Mouse (Mus musculus): ENCODE results near the gene Esrra. TPM values are rescaled to one million over a fixed set of nuclear protein-coding genes. Genes with fewer than 3 reads are reported as not detected.
"Not testable (repeated sequence)": the region's sequence is repeated elsewhere in the genome, so short reads cannot be mapped to it uniquely, and the experiment has no call there.

Esrra gene
- total RNA-seq, 2 experiments from 2014 or later, result 10.7 to 15.5 TPM

DNA sequence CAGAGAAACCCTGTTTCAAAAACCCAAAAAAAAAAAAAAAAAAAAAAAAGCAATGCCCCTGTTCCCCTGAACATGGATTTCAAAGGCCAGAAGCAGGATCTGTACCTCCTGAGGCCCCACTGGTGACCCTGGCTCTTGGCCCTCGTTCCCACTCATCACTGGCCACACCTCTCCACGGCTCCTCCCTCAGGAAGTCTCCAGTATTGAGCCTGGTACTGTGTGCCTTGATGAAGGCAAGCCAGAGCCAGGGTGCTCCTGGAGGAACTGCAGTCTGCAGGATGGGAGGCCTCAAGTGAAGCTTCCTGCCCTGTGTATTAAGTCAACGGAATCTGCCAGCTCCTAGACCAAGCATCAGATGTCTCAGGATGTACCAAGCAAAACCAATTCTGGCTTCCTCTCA lies 15.4 kb downstream of the Esrra start:
- no peak for ATAC-seq (replicated peaks; ENCODE audit: poor library complexity, severe bottlenecking)

DNA sequence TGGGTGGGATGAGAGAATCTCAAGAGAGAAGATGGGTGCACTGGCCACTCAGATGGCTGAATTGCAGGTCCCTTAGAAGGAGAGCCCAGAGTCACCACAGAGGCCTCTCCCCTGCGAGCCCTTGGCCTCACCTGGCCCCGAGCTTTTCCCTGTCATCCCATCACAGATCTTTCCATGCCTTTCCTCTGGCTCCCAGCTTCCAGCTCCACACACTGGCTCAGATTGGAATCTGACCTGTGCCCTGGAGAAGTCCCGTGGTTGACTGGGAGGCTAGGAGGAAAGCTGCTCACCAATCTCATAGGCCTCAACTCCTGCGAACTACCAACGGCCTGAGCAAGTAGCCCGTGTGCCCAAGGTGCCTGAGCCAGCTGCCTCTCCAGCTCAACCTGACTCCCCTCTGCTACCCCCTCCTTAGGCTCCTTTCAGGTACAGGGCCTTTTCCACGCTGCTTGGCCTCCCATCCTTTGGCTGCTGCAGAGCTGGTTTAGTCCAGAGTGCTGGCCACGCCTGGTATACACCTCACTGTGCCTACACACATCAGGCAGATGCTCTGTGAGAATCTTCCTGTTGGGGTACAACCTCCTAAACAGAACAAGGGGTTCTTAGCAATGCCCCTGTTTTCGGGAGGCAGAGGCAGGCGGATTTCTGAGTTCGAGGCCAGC lies 16.0 kb downstream of the Esrra start:
- ATAC-seq (replicated peaks; ENCODE audit: poor library complexity, severe bottlenecking), result no peak

DNA sequence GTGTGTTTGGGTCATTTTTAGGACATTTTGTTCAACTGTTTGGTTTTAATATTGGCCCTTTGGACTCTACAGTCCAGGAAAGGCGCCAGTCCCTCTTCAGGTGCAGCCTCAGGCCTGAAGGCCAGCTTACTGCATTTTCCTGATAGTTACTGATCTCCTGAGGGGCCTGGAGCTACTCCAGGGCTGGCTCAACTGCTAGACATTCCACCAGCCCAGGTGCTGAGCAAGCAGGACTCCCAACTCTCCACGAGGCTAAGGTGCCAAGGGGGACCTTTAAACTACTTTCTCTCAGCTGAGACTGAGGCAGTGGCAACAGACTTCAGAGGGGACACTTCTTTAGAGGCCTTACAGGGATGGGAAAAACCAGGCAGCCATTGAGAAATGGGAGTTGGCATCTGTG lies 16.8 kb downstream of the Esrra start:
- no peak for ATAC-seq (replicated peaks; ENCODE audit: poor library complexity, severe bottlenecking)

DNA sequence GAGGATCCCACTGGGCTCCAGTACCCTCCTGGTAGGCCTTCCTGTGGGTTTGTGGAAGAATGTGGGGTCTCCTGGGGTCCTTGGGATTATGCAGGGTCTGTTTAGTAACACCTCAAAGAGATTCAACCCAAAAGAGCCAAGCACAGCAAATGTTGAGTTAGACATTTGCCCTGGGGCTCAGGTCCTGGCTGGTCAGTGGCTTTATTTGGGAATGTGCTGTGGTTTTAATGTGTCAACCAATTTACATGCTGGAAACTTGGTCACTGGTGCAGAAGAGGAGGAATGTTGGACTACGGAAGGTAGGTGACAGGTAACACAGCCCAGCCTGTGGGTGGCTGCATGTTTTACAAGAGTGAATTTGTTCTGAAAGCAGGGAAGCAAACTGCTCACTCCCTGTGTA lies 18.6 kb downstream of the Esrra start:
- ATAC-seq (replicated peaks; ENCODE audit: poor library complexity, severe bottlenecking), result no peak

DNA sequence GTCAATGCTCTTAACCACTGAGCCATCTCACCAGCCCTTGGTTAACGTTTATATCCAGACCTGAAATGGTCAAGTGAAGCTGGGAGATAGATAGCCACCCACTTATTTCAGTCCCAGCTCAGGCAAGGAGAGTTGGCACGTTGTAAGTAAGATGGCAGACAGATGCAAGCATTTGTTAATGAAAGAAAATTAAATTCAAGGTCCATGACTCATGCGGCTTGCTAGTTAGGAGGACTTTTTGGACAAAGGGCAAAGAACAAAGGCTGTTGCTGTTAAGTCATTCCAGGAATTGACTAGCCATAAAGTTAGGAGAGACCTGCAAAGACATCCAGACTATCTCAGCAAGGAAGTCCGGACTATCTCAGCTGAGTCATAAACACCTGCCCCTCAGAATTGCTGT lies 22.0 kb downstream of the Esrra start:
- ATAC-seq (replicated peaks; ENCODE audit: poor library complexity, severe bottlenecking), result no peak

DNA sequence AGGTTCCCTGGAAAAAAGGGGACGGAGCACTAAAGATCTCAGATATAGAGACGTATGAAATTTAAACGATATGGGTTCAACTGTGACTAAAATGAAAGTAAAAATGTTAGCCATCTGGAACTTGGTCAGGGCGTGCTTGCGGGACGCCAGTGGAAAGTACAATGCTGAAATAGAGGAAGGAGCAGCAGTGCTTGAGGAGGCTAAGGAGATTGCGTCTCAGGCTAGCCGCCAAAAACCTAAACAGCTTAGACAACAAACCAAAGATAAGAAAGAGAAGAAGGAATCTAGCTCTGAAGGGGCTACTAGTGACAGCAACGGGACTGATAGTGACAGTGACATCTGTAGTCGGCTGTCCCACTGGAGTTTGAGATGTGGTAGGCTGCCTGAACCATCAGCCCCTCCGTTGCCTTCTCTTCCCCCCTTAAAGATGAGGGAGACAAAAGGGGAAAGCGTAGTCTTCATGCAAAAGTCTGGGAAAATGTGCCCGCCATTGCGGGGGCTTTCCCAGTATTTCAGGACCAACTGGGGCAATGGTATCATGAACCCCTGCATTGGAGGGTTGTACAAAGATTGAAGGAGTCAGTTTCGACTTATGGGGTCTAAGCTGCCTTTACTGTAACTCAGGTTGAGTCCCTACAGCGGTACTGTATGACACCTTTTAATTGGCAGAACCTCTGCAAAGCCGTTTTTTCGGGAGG lies 25.9 kb downstream of the Esrra start:
- ATAC-seq (replicated peaks; ENCODE audit: poor library complexity, severe bottlenecking), result not testable (repeated sequence)

DNA sequence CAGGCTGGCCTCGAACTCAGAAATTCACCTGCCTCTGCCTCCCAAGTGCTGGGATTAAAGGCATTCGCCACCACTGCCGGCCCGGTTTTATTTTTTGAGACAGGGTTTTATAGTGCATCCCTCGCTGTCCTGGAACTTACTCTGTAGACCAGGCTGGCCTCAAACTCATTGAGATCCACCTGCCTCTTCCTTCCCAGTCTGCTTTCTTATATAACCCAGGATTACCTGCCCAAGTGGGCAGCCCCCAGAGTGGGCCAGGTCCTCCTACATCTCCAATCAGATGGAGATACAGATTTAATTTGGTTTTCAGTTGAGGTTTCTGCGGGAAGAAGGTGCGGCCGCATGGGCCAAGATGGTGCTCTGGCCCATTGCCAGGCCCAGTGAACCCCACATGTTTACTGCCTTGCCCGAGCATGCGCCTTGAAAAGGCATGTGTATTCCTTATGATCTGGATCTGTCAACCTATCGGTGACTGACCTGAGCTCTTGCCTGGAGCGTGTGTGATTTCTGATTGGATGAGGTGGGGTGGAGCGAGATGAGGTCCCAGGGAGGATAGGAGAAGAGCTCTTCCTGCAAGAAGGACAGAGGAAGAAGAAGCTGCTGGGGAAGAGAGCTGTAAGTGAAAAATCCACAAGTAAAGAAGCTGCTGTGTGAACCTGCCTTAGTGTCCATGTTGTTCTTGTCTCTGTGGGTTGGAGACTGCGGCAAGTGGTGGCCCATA lies 27.7 kb downstream of the Esrra start:
- ATAC-seq (replicated peaks; ENCODE audit: poor library complexity, severe bottlenecking), result no peak

DNA sequence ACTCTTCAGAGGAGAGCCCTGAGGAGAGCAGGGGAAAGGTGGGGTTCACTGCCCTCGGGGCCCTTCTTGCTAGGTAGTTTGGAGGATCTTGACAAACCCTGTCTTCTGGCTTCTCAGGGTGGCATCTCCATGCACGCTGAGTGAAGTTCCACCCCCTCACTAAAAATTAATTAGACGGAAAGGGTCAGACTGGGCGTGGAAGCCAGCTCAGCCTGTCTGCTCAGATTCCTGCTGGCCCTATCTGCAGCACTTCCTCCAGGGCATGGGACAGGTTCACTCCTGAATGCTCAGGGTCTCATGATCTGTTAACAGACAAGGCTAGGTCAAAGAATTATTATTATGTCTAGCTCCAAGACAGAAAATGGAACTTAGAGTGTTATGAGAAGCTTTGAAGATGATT lies 29.1 kb downstream of the Esrra start:
- no peak for ATAC-seq (replicated peaks; ENCODE audit: poor library complexity, severe bottlenecking)

DNA sequence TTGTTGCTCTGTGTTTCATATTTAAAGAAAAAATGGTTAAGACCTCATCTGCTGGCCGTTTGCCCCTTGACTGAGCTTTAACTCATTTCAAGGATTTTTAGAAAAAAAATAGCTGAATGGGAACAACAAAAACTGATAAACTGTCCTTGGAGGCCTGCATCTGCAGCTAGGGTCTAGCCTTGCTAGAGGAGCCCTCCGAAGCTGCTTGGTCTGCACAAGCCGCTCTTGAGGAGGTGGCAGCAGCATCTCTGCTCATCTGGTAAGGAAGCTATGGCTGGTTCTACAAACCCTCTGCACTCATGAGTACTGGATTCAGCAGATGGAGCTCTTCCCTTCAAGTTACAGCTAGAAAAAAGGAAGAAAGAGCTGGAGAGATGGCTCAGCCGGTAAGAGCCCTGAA lies 43.6 kb downstream of the Esrra start:
- no peak for ATAC-seq (replicated peaks; ENCODE audit: poor library complexity, severe bottlenecking)

DNA sequence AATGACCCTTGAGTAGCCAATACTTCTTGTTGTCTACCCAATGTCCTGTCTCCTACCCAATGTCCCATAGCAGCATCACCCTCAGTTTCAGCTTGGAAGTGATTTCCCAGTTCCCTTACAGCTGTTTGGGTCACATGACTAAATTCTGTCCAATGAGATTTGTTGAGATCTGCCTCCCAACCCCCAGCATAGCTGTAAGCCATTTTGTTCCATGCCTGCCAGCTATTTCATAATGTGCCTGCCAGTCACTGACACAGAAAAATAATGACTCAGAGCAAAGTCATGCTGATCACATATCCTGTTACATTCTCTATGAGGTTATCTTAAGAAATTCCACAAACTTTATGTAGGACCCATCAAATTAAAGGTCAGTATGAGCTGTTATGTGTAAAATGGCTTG lies 44.8 kb downstream of the Esrra start:
- ATAC-seq (replicated peaks; ENCODE audit: poor library complexity, severe bottlenecking), result no peak

DNA sequence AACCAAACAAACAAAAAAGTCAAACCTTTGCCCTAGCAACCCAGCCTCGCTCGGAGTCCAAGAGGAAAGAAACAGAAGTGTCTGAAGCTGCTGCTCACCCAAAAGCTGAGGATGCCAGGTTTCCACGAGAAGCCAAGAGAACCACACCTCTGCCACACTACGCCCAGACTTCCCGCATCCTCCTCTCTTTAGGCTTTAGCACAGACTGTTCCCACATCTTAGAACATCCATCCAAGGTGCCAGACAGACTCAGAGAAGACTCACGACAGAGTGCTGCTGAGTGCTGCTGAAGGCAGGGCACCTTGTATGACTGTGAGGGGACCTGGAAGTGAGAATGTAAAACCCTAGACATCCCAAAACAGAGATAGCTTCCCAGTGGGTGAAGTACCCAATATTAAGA lies 45.8 kb downstream of the Esrra start:
- ATAC-seq (replicated peaks; ENCODE audit: poor library complexity, severe bottlenecking), result no peak

DNA sequence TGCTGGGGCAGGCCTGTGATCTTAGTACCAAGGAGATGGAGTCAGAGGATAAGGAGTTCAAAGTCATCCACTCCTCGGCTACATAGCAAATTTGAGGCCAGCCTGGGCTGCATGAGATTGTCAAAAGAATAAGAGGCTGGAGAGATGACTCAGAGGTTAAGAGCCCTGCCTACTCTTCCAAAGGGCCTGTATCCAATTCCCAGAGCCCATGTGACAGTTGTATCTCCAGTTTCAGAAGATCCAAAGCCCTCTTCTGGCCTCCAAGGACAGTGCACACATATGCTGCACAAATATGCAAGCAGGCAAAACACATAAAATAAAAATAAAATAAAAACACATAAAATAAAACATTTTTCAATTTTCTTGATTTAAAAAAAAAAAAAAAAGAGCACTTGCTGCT lies 47.4 kb downstream of the Esrra start:
- ATAC-seq (replicated peaks; ENCODE audit: poor library complexity, severe bottlenecking), result no peak

DNA sequence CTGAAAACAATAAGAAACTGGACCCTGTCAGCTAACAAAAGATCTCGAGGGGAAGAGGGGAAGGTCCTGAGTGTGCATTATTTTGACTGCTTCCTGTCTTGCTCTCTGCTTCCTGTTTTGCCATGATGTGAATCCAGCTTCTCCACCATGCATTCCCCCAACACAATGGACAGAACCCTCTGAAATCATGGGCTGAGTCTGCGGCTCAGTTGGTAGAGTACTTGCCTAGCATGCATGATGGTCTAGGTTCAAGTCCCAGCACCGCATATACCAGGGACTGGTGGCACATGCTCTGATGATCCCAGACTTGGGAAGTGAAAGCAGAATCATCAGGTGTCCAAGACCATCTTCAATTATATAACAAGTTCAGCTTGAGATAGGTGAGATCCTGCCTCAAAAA lies 48.9 kb downstream of the Esrra start:
- no peak for ATAC-seq (replicated peaks; ENCODE audit: poor library complexity, severe bottlenecking)

DNA sequence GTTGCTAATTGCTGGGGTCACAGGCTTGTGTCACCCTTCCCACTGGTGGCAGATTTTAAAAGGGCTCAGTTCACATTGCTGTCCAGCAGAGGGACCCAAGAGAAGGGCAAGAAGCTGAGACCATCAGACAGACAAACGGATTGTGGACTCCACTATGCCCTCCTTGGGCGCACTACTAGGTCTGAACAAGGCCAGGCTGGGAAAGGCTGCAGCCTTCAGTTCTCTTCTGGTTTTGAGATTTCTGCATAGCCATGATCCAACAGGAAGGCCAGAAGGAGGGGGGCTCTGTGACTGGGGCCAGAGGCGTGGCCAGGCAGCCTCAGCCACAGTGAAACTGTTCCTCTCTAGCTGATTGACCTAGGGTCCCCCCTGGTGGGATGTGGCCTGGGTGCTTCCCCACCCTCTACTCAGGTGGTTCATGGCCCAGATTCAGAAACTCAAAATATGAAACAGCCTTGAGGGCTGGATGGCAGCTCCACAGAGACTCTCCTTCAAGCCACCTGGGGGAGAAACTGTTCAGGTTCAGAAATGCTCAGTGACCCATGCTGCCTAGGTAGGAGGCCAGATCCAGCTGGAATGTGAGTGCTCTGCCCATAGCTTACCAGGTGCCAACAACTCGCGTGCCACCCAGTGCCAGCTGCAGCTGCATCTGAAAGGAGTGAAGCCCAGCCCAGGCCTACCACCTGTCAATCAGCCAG lies 49.9 kb downstream of the Esrra start:
- ATAC-seq (replicated peaks; ENCODE audit: poor library complexity, severe bottlenecking), result peak; percentile 48

DNA sequence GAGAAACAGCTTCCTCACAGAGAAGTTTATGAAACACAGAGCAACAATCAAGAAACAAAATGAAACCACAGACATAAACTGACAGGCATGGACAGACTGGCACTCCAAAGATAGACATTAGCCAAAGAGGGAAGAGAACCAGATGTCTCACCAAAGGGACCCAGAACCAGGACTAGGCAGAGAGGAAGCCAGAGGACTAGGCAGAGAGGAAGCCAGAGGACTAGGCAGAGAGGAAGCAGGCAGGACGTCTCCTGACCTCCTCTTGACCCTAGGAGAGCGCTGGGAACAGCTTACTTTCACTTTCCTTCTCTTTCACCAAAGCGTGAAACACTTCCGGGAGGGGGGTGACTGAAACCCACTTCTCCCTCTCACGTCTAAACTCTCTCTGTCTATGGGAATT lies 52.3 kb downstream of the Esrra start:
- peak; percentile 95 for ATAC-seq (replicated peaks; ENCODE audit: poor library complexity, severe bottlenecking)

DNA sequence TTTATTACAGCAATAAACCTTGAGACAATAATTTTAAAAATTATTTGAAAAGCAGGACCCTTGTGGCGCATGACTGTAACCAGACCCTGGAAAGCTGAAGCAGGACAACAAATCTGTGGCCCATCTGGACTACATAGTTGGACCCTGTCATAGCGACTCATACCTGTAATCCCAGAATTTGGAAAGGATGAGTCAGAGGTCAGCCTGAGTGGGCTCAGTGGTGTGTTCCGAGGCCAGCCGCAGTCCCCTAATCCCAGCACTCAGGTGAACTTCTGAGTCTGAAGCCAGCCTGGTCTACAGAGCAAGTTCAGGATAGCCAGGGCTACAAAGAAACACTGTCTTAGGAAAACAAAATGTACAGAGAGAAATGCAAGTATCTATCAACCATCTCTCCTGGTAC lies 60.2 kb downstream of the Esrra start:
- ATAC-seq (replicated peaks; ENCODE audit: poor library complexity, severe bottlenecking), result no peak

Other genes with a start within 250 kb of the Esrra start
- gene Rps6ka4, start 81.2 kb downstream of the Esrra start, total RNA-seq (2014; fragmentation: Nextera tagmentation), result 2.8 and 13.3 TPM in 2 replicates
- 3.9 and 8.1 TPM in 2 replicates for gene Rps6ka4, start 81.2 kb downstream of the Esrra start, total RNA-seq (2017)
- gene Ccdc88b, start 63.6 kb downstream of the Esrra start, total RNA-seq (2014; fragmentation: Nextera tagmentation), result 17.8 and 22.6 TPM in 2 replicates
- 53.1 and 58.0 TPM in 2 replicates for gene Ccdc88b, start 63.6 kb downstream of the Esrra start, total RNA-seq (2017)
- 149 and 152 TPM in 2 replicates for gene Trmt112, start 12.1 kb downstream of the Esrra start, total RNA-seq (2014; fragmentation: Nextera tagmentation)
- 156 and 160 TPM in 2 replicates for gene Trmt112, start 12.1 kb downstream of the Esrra start, total RNA-seq (2017)
- 352 and 419 TPM in 2 replicates for gene Prdx5, start 11.7 kb downstream of the Esrra start, total RNA-seq (2014; fragmentation: Nextera tagmentation)
- 522 and 534 TPM in 2 replicates for gene Prdx5, start 11.7 kb downstream of the Esrra start, total RNA-seq (2017)
- 3.0 TPM in 1 of 2 replicates, not detected in the other for gene Catsperz, start 3.6 kb upstream of the Esrra start, total RNA-seq (2014; fragmentation: Nextera tagmentation)
- gene Catsperz, start 3.6 kb upstream of the Esrra start, total RNA-seq (2017), result 2.8 and 4.5 TPM in 2 replicates
- gene Kcnk4, start 12.7 kb upstream of the Esrra start, total RNA-seq (2014; fragmentation: Nextera tagmentation), result not detected in 2 replicates
- gene Kcnk4, start 12.7 kb upstream of the Esrra start, total RNA-seq (2017), result not detected in 2 replicates
- 26.7 and 34.5 TPM in 2 replicates for gene Bad, start 20.0 kb upstream of the Esrra start, total RNA-seq (2014; fragmentation: Nextera tagmentation)
- gene Bad, start 20.0 kb upstream of the Esrra start, total RNA-seq (2017), result 48.8 and 69.0 TPM in 2 replicates
- gene Gpr137, start 20.7 kb upstream of the Esrra start, total RNA-seq (2014; fragmentation: Nextera tagmentation), result 15.0 and 18.5 TPM in 2 replicates
- gene Gpr137, start 20.7 kb upstream of the Esrra start, total RNA-seq (2017), result 14.9 and 15.8 TPM in 2 replicates
- gene Ppp1r14b, start 53.2 kb upstream of the Esrra start, total RNA-seq (2014; fragmentation: Nextera tagmentation), result 194 and 276 TPM in 2 replicates
- gene Ppp1r14b, start 53.2 kb upstream of the Esrra start, total RNA-seq (2017), result 94.5 and 105 TPM in 2 replicates
- 8.0 and 14.6 TPM in 2 replicates for gene Plcb3, start 54.7 kb upstream of the Esrra start, total RNA-seq (2014; fragmentation: Nextera tagmentation)
- 7.1 and 10.9 TPM in 2 replicates for gene Plcb3, start 54.7 kb upstream of the Esrra start, total RNA-seq (2017)
- 98.9 and 160 TPM in 2 replicates for gene Fkbp2, start 58.7 kb upstream of the Esrra start, total RNA-seq (2014; fragmentation: Nextera tagmentation)
- gene Fkbp2, start 58.7 kb upstream of the Esrra start, total RNA-seq (2017), result 173 and 197 TPM in 2 replicates
- 27.6 and 35.2 TPM in 2 replicates for gene Vegfb, start 65.8 kb upstream of the Esrra start, total RNA-seq (2014; fragmentation: Nextera tagmentation)
- 6.2 and 7.4 TPM in 2 replicates for gene Vegfb, start 65.8 kb upstream of the Esrra start, total RNA-seq (2017)
- gene Dnajc4, start 70.8 kb upstream of the Esrra start, total RNA-seq (2014; fragmentation: Nextera tagmentation), result 6.4 and 16.5 TPM in 2 replicates
- gene Dnajc4, start 70.8 kb upstream of the Esrra start, total RNA-seq (2017), result 7.9 and 11.8 TPM in 2 replicates
- 8.5 and 14.4 TPM in 2 replicates for gene Nudt22, start 74.3 kb upstream of the Esrra start, total RNA-seq (2014; fragmentation: Nextera tagmentation)
- 3.4 and 14.5 TPM in 2 replicates for gene Nudt22, start 74.3 kb upstream of the Esrra start, total RNA-seq (2017)
- 3.0 TPM in 1 of 2 replicates, not detected in the other for gene Trpt1, start 74.3 kb upstream of the Esrra start, total RNA-seq (2014; fragmentation: Nextera tagmentation)
- 0.21 and 0.60 TPM in 2 replicates for gene Trpt1, start 74.3 kb upstream of the Esrra start, total RNA-seq (2017)
- 103 and 119 TPM in 2 replicates for gene Fermt3, start 97.7 kb upstream of the Esrra start, total RNA-seq (2014; fragmentation: Nextera tagmentation)
- 182 and 230 TPM in 2 replicates for gene Fermt3, start 97.7 kb upstream of the Esrra start, total RNA-seq (2017)
- gene Stip1, start 118.2 kb upstream of the Esrra start, total RNA-seq (2014; fragmentation: Nextera tagmentation), result 162 and 187 TPM in 2 replicates
- gene Stip1, start 118.2 kb upstream of the Esrra start, total RNA-seq (2017), result 246 and 270 TPM in 2 replicates
- gene Macrod1, start 135.0 kb upstream of the Esrra start, total RNA-seq (2014; fragmentation: Nextera tagmentation), result 7.8 and 13.6 TPM in 2 replicates
- gene Macrod1, start 135.0 kb upstream of the Esrra start, total RNA-seq (2017), result 4.5 and 6.3 TPM in 2 replicates
- not detected in 2 replicates for gene Flrt1, start 183.9 kb upstream of the Esrra start, total RNA-seq (2014; fragmentation: Nextera tagmentation)
- gene Flrt1, start 183.9 kb upstream of the Esrra start, total RNA-seq (2017), result not detected in 2 replicates

All from granulocyte monocyte progenitor cell, adult 5-6 weeks (primary cell).